Mouse (Mus musculus) forelimb bud, embryonic 11.5 days (tissue): ENCODE measurements around the gene Cyfip2.

Experiments used
- DNase-seq: peaks from one replicate; pipeline ENCODE4 v3.0.0-alpha.2; 2012; ENCODE audit warnings: low read depth, low spot score

Gene Cyfip2

DNA sequence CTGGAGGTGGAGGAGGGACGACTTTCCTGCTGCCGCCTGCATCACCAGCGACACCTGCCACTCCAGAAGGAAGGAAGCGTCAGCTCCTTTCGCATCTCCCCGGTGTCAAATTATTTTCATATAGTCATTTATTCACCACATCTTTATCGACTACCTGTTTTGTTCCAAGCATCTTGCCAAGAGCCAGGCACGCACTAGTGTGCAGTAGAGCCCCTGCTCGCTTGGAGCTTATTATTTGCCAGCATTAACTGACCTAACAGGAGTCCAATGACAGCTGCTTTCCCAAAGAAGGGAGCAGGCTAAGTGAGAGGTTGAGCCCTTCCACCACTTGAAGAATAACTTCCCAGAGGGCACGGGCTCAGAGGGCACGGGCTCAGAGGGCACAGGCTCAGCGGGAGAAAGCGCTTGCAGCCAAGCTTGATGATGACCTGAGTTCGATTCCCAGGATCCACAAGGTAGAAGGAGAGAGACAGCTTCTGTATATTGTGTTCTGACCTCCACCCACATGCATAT is at the start of gene Cyfip2:
Gene Cyfip2, minus strand, starts transcription at position 337 of the 513 bp plus-strand sequence.
- DNase-seq = no peak

DNA sequence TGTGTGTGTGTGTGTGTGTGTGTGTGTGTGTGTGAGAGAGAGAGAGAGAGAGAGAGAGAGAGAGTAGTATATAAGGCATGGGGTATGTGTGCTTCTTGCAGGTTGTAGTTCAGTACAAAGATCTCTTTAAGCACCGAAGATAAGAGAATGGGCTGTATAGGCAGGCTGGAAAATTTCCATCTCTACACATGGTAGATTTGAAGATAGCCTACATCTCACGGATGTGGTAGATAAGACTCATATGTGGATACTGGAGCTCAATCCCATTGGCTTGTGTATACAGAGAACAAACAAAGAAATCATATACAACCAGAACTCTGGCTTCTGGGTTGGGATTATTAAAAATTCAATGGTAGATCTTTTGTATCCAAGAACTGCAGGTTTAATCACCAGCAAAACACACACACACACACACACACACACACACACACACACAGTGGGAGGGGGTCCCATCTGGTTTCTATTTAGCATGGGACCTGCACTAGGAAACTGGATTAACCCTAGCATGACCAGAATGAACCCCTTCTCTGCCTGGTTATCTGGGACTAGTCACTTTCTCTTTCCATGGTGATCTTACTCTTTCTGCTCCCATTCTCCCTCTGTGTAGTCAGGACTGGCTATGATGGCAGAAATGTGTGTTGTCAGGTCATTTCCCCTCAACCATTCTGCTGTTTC is 48.5 kb upstream of the Cyfip2 start:
- peak; percentile 63 for DNase-seq

DNA sequence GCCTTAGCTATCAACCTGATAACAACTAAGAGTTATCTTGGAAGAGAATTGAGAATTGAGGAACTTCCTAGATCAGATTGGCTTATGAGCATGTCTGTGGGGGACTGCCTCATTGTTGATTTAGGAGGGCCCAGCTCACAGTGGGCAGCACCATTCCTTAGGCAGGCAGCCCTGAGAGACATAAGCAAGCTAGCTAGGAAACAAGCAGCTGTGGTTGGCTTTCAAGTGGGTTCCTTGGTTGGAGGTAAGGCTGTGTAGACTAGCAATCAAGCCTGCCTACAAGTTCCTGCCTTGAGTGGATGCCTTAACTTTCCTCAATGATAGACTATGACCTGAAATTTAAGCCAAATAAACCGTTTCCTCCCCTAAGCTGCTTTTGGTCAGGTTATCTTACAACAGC is 45.7 kb upstream of the Cyfip2 start:
- DNase-seq = no peak

DNA sequence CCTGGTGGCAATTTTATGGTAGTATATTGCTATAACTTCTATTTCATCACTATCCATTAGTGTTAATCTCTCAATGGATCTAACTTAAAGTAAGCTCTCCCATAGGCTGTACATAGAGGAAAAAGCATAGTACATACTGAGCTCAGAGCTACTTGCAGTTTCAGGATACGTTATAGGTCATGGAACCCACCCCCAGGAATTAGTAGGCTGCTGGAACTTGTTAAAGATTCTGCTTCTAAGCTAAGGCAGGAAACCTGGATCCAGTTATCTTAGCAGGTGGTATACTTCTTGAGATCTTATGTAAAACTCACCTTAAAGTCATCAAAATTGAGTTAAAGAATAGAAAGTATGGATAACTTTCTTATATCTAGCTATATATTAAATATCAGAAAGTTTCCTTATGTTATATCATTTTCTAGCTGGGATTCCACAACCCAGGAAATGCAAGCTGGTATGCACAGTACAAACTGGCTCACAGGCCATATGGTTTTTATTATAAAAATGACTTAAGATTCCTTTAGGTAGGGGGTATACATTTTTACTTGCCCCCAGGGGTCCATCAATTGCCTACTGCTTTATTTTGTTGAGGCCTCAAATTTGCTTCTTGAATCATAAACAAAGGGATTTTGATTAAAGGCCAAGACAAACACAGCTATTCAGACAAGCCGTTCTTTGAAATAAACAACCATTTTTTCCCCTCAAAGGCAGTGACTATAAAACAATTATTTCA is 37.2 kb upstream of the Cyfip2 start:
- peak; percentile 59 for DNase-seq

DNA sequence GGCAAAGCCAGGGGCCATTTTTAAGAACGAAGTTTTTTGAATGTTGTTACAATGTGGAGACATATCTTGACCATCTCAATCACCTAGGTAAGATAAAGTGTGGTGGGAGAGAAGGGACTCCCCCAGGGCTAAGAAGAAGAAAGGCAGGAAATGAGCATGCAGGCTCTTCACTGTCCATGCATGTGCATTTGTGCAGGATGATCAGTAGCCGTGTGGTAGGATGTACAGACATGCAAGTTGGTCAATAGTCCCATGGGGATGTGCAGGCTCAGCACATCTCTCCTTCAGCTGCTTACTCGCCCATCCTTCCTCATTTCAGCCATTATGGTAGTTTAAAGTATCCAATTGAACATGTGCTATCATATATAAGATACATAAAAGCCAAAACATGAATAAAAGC is 35.8 kb upstream of the Cyfip2 start:
- no peak for DNase-seq

DNA sequence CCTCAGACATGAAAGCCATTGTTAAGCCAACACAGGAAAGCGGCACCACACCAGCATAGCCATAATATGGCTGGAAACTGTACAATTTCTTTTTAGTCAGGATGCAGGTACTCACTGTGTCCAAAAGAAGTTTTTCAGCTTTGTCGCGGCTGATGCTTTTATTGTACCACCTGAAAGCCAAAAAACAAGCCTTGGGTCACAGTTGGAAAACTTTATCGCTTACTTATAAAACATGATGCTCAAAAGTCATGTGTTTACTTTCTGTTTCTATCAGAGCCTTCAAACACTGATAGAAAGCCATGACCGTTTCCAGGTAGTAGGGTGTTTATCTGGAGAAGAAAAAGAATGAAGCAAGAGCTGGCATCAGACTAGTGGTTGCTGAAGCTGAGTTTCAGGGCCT is 35.1 kb upstream of the Cyfip2 start:
- DNase-seq = no peak

DNA sequence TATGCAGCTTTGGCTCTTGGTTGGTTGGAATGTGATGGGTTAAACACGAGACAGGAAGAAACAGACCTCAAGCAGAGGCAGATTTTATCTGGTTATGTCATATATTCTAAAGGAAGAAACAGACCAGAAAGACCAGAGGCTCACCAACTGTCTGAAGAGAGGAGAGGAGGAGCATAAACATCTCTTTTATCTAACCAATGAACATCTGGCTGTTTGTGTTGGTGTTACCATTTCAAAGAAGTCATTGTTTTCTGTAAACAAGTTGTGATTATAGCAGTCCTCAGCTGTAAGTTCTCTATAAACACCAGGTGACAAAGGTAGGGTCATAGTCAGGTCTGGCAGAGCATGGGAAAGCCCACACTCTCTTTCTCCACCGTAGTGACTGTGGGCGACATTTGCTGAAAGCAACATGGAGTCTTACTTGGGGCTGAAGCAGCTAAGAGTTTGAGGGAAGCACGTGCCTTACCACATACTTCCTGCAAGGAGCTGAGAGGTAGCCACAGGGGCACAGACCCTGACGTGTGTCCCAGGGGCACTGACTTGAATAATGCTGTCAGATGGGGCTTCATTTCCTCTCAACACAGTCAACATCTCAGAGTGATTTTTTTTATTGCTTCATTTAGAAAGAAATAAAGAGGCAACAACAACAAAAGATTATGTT is 31.4 kb upstream of the Cyfip2 start:
- no peak for DNase-seq

DNA sequence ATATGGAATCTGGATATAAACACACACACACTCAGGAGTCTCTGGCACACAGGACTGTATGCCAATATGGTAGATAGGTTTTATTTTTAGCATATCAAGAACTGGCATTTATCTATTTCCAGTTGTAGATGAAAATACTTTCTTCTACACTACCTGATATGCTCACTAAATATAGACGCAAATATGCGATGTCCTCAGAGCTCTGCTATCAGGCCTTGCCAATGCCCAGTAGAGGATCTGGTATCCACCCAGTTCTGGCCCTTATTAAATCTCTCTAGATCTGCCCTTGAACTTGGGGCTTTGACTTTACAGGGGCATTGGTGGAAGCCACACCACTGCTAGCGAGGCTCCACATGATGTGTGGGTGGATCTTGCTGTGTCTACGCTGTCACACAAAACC is 29.3 kb upstream of the Cyfip2 start:
- DNase-seq = no peak

DNA sequence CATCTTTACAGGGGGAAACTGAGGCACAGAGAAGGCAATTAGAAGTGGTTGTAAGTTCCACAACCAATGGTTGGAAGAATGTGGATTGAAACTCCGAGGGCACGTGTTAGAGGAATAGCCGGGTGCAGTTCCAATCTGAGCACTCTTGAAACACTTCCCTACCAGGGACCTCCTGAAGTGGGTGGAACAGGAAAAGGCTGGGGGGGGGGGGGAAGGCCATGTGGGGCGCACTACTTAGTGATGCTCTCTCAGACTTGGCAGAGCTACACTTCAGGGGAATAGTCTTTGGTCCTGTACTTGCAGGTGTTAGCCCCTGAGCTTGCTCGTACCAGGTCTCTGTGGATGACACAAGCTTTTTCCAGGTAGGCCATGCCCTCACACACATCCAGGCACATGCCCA is 23.4 kb upstream of the Cyfip2 start:
- no peak for DNase-seq

DNA sequence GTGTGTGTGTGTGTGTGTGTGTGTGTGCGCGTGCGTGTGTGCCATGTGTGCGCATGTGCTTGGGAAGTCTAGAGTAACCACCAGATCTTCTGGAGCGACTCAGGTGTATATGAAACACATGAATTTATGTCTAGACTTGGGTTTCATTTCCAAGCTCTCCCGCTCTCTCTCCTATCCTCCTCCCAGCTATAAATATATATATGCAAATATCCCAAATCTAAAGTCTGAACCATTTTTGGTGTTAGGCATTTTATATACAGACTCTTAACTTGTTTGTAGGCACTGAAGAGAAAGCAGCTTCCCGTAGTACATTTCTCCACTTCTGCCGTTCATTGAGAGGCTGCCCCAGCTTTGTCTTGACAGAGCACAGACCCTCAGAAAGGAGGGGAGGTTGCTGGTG is 19.6 kb upstream of the Cyfip2 start:
- no peak for DNase-seq

DNA sequence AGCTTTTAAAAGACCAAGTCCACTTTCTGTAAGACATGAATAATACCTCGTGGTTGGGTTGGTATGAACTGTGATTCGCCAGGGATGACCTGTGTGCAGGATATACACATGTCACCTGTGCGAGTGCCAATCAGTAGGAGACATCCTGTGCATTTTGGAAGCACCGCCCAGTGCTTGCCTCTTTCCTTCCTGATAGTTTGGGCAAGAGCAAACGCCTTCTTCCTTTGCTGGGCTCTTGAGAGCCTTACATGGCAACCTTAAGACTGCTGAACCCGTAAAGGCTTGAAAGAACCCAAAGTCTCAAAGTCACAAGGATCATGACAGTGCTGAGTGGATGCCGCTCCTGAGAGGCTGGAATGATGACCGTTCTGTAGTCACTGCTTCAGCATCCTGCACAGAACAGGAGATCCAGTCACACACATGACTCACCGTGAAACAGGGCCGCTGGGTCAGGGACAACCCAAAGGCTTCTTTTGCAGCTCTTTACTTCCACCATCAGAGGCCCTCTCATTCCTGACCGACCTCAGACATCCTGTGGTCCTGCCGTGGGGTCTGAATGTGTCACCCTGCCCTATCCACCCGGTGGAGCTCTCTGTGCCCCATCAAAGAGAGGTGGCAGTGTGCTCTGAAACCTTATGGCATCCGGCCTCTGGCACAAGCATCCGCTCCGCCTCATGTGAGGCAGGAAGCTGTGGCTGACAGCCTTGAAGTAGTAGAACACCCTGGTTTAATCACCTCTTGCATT is 13.8 kb upstream of the Cyfip2 start:
- no peak for DNase-seq

DNA sequence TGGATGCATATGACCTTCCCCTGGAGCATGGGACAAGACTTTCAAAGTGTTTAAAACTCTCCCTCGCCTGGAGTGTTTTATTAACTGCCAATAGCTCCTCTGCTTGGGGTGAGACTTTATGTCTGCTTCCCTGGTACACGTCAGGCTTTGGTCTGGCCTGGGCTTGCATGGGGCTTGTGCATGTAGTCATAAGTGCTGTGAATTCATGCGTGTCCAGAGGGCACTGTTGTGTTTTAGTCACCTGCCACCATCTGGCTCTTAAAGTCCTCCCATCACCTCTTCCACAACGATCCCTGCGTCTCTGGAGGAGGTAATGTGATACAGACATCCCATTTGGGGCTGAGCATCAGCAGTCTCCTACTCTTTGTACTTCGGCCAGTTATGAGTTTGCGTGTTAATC is 8.9 kb upstream of the Cyfip2 start:
- DNase-seq = peak; percentile 54

DNA sequence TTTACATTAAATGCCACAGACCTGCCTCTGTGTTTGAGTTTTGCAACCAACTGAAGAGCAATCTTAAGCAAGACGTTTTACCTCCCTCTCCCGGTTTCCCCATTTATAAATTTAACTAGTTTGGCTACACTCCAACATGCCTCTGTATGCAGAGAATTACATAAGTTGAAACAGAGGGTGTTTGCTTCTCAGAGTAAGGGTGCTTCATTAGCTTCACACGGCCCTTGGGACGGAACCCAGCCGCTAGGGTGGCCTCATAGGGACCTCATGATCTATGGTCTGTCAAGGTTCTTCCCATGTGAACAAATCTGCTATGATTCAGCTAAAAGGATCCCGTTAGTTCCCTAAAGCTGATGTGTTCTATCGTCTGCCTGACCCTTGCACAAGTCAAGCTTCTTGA is 1.9 kb upstream of the Cyfip2 start:
- DNase-seq = no peak

DNA sequence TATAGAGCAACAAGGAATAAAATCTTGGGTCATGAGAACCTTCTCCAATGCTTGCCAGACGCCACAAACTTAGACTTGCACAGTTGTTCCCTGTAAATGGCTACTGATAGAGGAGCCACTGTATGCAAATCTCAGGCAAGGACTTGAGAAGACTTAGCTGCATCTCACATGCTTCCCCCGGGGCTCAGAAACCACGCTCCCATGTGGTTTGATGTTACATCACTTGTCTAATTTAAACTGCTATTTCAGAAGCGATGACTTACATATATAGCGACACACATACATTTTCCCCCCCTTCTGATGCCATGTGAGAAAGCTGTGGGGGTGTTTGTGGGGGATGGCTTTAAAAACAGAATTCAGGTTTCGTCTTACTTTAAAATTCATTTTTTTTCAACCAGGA is 1.2 kb upstream of the Cyfip2 start:
- DNase-seq = no peak

DNA sequence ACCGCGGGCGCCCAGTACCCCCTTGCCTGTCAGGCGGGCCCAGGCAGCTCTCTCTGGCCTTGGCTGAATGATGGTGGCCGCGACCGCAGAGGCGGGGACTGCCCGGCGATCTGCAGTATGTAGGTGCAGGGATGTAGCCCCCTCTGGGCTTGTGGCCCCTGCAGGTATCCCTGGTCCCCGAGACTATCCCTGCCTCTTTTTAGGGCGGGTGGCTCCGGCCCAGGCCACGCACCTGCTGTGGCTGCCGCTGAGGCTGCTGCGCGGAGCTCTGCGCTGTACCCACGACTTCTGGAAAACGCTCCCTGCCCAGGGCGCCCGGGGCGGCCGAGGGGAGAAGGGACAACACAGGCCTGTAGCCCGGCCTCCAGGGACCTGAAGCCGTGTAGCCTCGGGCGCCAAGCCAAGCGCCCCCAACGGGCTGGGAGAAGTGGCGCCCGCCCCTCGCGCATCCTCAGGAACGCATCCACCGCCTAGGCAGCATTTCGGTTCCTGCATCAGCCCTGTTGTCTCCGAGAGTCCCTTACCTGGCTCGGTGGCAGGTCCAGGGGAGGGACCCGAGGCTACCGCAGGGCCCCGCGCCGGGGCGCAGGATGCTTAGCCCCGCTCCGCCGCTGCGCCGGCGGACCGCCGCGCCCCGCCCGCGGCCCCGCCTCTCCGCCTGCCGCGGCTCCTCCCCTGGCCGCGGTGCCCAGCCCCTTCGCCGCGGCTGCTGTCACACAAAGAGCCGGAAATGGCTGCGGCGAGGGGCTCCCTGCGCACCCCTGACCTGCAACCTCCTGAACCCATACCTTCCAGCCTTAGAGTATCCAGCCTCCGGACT is 746 bp downstream of the Cyfip2 start:
- peak; percentile 33 for DNase-seq

DNA sequence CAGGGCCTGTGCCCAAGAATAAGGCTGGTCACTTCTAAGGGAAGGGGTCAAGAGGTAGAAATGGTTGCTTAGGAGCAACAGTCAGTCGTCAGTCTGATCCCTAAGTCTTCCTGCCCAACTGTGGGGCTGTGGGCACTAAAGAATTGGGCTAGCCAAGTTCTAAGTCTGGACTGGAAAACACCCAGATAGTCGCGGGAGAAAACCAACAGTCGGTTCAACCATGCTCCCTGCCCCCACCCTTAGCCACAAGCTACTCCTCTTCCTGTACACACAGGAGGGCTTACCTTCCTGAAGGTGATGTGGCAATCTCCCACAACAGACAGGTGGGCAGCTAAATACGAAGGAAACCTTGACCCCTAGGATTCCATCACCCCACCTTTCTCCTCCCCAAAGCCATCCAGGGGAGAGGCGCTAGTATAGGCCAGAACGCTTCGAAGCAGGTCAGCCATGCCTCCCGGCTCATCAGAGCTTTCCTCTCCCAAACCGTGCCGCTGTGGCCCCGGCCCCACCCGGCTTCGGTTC is 1.4 kb downstream of the Cyfip2 start:
- DNase-seq = no peak

DNA sequence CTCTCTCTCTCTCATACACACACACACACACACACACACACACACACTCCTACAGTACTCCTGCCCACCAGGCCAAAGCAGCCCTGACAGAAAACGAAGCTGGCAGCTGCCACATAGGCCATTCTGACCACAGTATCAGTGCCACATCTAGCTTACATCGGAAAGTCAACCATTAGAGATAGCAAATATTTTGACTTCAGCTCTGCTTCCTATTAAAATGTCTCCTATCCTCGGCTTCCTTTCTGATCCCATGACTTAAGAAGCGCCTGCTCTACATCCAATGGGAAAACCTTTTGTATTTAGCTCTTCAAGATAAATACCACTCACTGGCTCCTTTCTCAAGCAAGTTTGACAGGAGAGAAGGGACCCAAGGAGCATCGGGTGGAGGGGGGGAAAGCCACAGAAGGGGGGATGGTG is 2.0 kb downstream of the Cyfip2 start:
- DNase-seq = no peak

DNA sequence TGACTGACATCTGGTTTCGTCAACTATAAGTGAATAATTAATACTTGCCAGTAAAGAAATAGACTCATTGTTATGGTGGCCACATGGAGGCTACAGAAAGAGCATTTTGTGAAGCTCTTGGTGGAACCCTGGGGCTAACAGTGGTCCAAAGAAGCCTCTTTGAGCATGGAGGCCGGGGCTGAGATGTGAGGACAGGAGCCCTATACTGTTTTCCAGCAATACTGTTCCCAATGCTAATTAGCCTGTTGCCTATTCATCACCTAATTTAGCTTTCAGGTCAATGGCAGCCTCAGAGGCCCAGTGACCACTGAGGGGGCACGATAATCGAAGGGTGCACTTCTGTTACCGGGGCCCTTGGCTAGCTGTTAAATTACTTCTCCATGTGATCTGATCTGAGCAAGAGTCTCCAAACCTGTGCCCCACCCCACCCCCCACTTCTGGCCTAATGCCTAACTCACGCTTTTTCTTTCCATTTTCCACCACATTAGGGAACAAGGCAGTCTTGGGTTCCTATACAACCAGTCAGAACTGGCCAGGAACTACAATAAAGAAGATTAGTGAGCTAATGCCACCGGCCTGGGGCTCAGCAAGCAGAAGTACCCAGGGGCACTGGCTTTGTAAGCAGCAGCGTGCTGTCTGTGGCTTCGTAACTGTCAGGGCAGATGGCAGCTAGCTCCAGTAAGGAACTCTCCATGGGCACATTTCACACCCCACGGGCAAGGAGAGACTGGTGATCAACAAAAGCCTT is 2.7 kb downstream of the Cyfip2 start:
- no peak for DNase-seq

DNA sequence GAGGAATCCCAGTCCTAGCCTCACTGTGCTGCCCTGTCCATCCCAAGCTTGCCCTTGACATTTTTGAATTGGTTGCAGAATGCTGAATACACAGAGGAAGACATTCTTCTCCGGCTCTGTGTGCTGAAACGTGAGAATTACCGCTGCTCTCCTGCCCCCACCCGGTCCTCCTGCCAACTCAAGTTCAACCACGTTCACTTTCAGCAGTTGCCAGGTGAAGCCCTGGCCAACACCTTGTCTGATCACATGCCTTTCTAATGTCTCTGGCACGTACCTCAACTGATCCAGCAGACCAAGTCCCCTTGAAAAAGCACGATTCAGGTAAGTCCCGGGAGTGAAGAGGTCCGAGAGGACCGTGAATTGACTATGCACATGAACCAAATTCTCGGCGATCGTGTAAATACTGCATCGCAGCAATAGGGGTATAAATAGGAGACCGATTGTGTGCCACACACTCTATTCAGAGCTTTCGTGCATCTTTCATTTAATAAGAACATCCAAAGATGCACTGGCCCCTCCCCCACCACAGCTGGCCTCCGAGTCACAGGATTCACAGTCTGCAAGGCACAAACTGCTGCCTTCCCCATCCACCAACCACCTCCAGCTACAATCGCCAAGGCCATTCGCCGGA is 3.4 kb downstream of the Cyfip2 start:
- DNase-seq = no peak
